Mouse (Mus musculus): ENCODE data around the gene Rph3a. TPM values are rescaled to one million over a fixed set of nuclear protein-coding genes. Genes with fewer than 3 reads are reported as not detected.
"Not testable (repeated sequence)": the region's sequence is repeated elsewhere in the genome, so short reads cannot be mapped to it uniquely, and the experiment has no call there.

Gene Rph3a
- total and polyA plus RNA-seq, 3 experiments = not detected

DNA sequence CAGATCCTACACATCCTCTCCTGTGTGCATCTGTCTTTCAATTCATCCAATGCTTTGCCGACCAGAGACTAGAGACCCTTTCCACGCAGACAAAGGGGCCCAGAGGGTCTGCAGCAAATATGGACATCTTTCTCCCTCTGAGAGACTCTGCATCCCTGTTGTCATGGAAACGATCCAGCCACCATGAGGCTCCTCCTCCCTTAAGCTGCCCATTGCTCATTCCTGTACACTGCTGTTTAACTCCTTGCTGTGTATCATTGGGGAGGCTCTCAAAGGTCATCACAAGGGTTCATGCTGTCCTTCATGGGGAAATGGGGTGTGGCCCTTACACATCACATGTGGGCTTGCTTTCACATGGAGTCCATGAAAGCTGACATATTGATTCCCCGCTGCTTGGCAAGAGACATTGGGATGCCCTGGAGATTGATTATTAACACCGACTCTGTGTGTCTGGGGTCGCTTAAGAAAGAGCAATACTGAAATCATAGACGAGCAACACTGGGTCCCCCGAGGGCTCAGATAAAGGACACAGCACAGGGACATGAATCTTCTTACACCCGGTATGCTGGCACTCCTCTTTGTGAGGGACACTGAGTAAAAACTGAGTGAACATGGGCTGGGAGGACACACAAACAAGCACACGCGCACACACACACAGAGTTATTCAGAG is 114.5 kb downstream of the Rph3a start:
- Histone ChIP-seq H3K27ac (ENCODE audit: control insufficient read depth, low read depth, low read length) (no peak overlapping the region), H3K9ac (ENCODE audit: control insufficient read depth, low read depth, low read length, poor library complexity, severe bottlenecking) (no peak overlapping the region), H3K36me3 (ENCODE audit: control insufficient read depth in 1 of 2, insufficient read depth in 2 of 2, low read length in 2 of 2) (no peaks in the 10 kb centered on the region), H3K79me2 (ENCODE audit: control insufficient read depth, insufficient read depth, low read length, poor library complexity) (no peaks in the 10 kb centered on the region), H3K27me3 (ENCODE audit: control insufficient read depth in 1 of 2, insufficient read depth in 2 of 2, low read length in 2 of 2) (no peaks in the 10 kb centered on the region), H3K4me3 (ENCODE audit: control insufficient read depth in 1 of 2, insufficient read depth in 1 of 2, low read depth in 2 of 2, low read length in 2 of 2) (no peak overlapping the region), H3K4me1 (ENCODE audit: control insufficient read depth in 1 of 2, insufficient read depth in 2 of 2, low read length in 2 of 2) (no peaks in the 10 kb centered on the region), H3K9me3 (replicated peaks; ENCODE audit: insufficient read depth, low read length) (no peaks in the 10 kb centered on the region)
- no peak for DNase-seq (ENCODE audit: low read depth, low spot score)
- TF ChIP-seq RCOR1 (IDR thresholded peaks at IDR 0.05; ENCODE audit: low read depth, low read length) (no peak), MAX (IDR thresholded peaks at IDR 0.05; ENCODE audit: low read length) (no peak), ELF1 (IDR thresholded peaks at IDR 0.05; ENCODE audit: low read depth, low read length) (no peak), E2F4 (IDR thresholded peaks at IDR 0.05; ENCODE audit: borderline replicate concordance, low read depth, low read length) (no peak)

DNA sequence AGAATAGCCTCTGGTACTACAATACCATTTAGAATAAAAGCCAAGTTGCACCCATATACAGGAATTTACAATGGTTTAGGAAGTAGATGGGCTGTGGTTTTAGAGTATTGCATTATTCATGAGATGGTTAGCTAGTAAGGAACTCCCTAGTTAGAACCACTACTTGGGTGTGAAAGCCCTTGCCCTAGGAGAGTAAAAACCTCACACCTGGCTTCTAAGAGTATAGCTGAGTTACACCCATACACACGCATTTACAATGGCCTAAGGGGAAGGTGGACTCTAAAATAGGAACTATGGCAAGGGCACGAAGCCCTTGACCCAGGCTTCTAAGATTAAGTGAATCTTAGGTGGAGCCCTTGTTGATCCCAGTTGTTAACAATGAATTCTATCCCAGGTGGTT is 115.2 kb downstream of the Rph3a start:
- not testable (repeated sequence) for H3K27ac ChIP-seq (ENCODE audit: control insufficient read depth, low read depth, low read length); H3K27me3 ChIP-seq (ENCODE audit: control insufficient read depth in 1 of 2, insufficient read depth in 2 of 2, low read length in 2 of 2); H3K79me2 ChIP-seq (ENCODE audit: control insufficient read depth, insufficient read depth, low read length, poor library complexity); H3K9ac ChIP-seq (ENCODE audit: control insufficient read depth, low read depth, low read length, poor library complexity, severe bottlenecking); DNase-seq (ENCODE audit: low read depth, low spot score); H3K36me3 ChIP-seq (ENCODE audit: control insufficient read depth in 1 of 2, insufficient read depth in 2 of 2, low read length in 2 of 2); H3K9me3 ChIP-seq (replicated peaks; ENCODE audit: insufficient read depth, low read length); H3K4me3 ChIP-seq (ENCODE audit: control insufficient read depth in 1 of 2, insufficient read depth in 1 of 2, low read depth in 2 of 2, low read length in 2 of 2); H3K4me1 ChIP-seq (ENCODE audit: control insufficient read depth in 1 of 2, insufficient read depth in 2 of 2, low read length in 2 of 2)

DNA sequence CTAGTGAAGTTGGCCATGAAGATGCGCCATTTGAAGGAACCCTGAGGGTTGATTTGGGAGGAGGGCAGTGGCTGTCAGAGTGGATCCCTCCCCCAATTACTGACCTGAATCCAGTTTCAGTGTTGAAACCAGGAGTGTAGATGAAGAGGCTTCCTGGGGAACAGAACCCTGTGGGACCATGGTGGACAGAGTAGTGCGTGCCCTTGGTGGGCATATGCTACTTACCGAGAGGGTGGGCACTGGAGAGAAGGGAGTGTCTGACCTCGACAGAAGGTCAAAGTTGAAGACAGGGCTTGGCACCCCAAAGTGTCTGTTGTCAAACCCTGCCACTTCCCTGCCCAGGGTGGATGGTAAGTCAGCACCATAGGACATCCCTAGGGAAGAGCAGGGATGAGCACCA is 116.0 kb downstream of the Rph3a start:
- not testable (repeated sequence) for H3K9me3 ChIP-seq (replicated peaks; ENCODE audit: insufficient read depth, low read length); H3K36me3 ChIP-seq (ENCODE audit: control insufficient read depth in 1 of 2, insufficient read depth in 2 of 2, low read length in 2 of 2); H3K27me3 ChIP-seq (ENCODE audit: control insufficient read depth in 1 of 2, insufficient read depth in 2 of 2, low read length in 2 of 2); H3K79me2 ChIP-seq (ENCODE audit: control insufficient read depth, insufficient read depth, low read length, poor library complexity); H3K9ac ChIP-seq (ENCODE audit: control insufficient read depth, low read depth, low read length, poor library complexity, severe bottlenecking); H3K4me3 ChIP-seq (ENCODE audit: control insufficient read depth in 1 of 2, insufficient read depth in 1 of 2, low read depth in 2 of 2, low read length in 2 of 2); H3K4me1 ChIP-seq (ENCODE audit: control insufficient read depth in 1 of 2, insufficient read depth in 2 of 2, low read length in 2 of 2); DNase-seq (ENCODE audit: low read depth, low spot score); H3K27ac ChIP-seq (ENCODE audit: control insufficient read depth, low read depth, low read length)

DNA sequence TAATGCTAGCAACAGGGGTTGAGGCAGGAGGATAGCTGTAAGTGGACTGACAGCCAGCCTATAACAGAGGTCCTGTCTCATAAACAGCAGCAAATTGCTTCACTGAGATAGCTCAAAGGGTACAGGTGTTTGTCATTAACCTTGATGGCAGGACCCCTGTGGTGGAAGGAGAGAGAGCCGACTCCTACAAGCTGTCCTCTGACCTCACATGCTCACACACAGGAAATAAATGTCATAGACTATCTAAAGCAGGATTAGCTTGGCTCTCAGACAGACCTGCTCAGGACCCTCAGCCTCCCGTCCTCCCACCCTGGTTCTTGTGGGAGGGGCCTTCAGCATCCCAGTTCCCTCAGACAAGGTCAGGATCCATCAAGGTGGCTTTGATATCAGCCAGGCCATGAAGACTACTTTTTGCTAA is 117.6 kb downstream of the Rph3a start:
- Histone ChIP-seq H3K27ac (ENCODE audit: control insufficient read depth, low read depth, low read length) (no peak overlapping the region), H3K36me3 (ENCODE audit: control insufficient read depth in 1 of 2, insufficient read depth in 2 of 2, low read length in 2 of 2) (no peaks in the 10 kb centered on the region)
- no peak for TF ChIP-seq MAZ (IDR thresholded peaks at IDR 0.05; ENCODE audit: low read depth, low read length)
- TF ChIP-seq UBTF (IDR thresholded peaks at IDR 0.05; ENCODE audit: borderline replicate concordance, insufficient read depth, low read depth, low read length) = no peak
- TF ChIP-seq ETS1 (IDR thresholded peaks at IDR 0.05; ENCODE audit: low read depth, low read length) = no peak
- no peak for TF ChIP-seq MYC (IDR thresholded peaks at IDR 0.05; ENCODE audit: low read depth, low read length)
- no peak for TF ChIP-seq MXI1 (IDR thresholded peaks at IDR 0.05; ENCODE audit: low read depth, low read length)
- no peak for TF ChIP-seq MYB (IDR thresholded peaks at IDR 0.05; ENCODE audit: low read depth, low read length)
- TF ChIP-seq GATA1 (IDR thresholded peaks at IDR 0.05; ENCODE audit: low read depth, low read length) = no peak
- TF ChIP-seq BHLHE40 (IDR thresholded peaks at IDR 0.05; ENCODE audit: borderline replicate concordance, low read depth, low read length) = no peak
- no peak for TF ChIP-seq TBP (IDR thresholded peaks at IDR 0.05; ENCODE audit: low read depth, low read length)
- TF ChIP-seq ZC3H11A (IDR thresholded peaks at IDR 0.05; ENCODE audit: low read depth, low read length) = no peak
- TF ChIP-seq CHD1 (IDR thresholded peaks at IDR 0.05; ENCODE audit: low read depth, low read length) = no peak
- TF ChIP-seq MAX (IDR thresholded peaks at IDR 0.05; ENCODE audit: low read length) = no peak

DNA sequence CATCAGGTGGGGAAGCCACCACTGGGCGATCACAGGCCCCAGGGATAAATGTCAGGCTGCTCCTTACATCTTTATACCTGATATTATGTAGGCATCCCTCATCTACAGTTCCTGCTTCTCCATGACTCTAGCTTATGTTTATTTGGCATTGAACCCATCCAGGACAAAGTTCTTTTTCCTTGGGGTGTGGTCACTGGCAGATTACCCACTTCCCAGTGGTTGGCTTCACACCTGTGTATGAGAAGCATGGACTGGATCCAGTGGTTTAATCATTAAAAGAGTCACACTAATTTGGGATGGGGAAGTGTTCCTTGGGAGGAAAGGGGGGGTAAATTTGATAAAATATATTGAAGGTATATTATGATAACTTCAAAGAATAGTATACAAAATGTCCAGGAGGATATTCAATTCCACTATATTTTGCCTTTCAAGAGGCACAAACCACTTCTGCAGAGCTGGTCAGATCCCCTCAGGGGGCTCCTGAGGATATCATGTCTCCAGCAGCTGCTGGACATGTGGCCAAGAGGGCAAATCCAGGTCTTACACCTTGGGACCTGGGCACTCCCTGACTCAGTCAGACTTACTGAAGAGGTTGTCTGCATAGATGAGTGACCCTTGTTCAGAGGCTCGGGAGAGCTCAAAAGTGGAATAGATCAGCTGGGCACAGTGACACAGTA is 118.2 kb downstream of the Rph3a start:
- H3K4me1 ChIP-seq (ENCODE audit: control insufficient read depth in 1 of 2, insufficient read depth in 2 of 2, low read length in 2 of 2); H3K9me3 ChIP-seq (replicated peaks; ENCODE audit: insufficient read depth, low read length); H3K79me2 ChIP-seq (ENCODE audit: control insufficient read depth, insufficient read depth, low read length, poor library complexity); DNase-seq (ENCODE audit: low read depth, low spot score); H3K36me3 ChIP-seq (ENCODE audit: control insufficient read depth in 1 of 2, insufficient read depth in 2 of 2, low read length in 2 of 2); H3K27me3 ChIP-seq (ENCODE audit: control insufficient read depth in 1 of 2, insufficient read depth in 2 of 2, low read length in 2 of 2); H3K4me3 ChIP-seq (ENCODE audit: control insufficient read depth in 1 of 2, insufficient read depth in 1 of 2, low read depth in 2 of 2, low read length in 2 of 2); H3K9ac ChIP-seq (ENCODE audit: control insufficient read depth, low read depth, low read length, poor library complexity, severe bottlenecking); H3K27ac ChIP-seq (ENCODE audit: control insufficient read depth, low read depth, low read length): not testable (repeated sequence)

More for the DNA sequence above, 117.6 kb downstream of the Rph3a start:
- no peaks in the 10 kb centered on the region for H3K9me3 ChIP-seq (replicated peaks; ENCODE audit: insufficient read depth, low read length)
- no peaks in the 10 kb centered on the region for H3K4me1 ChIP-seq (ENCODE audit: control insufficient read depth in 1 of 2, insufficient read depth in 2 of 2, low read length in 2 of 2)
- no peaks in the 10 kb centered on the region for H3K79me2 ChIP-seq (ENCODE audit: control insufficient read depth, insufficient read depth, low read length, poor library complexity)
- H3K9ac ChIP-seq (ENCODE audit: control insufficient read depth, low read depth, low read length, poor library complexity, severe bottlenecking) = no peak overlapping the region
- DNase-seq (ENCODE audit: low read depth, low spot score) = no peak
- no peaks in the 10 kb centered on the region for H3K27me3 ChIP-seq (ENCODE audit: control insufficient read depth in 1 of 2, insufficient read depth in 2 of 2, low read length in 2 of 2)
- H3K4me3 ChIP-seq (ENCODE audit: control insufficient read depth in 1 of 2, insufficient read depth in 1 of 2, low read depth in 2 of 2, low read length in 2 of 2) = no peak overlapping the region

Measured in MEL (cell line).